Mouse (Mus musculus): ENCODE measurements around the gene Emilin3.
A peak's percentile ranks its signal among the peaks of the same experiment; 100 is the strongest.
"Not testable (repeated sequence)": the region's sequence is repeated elsewhere in the genome, so short reads cannot be mapped to it uniquely, and the experiment has no call there.

Gene Emilin3

DNA sequence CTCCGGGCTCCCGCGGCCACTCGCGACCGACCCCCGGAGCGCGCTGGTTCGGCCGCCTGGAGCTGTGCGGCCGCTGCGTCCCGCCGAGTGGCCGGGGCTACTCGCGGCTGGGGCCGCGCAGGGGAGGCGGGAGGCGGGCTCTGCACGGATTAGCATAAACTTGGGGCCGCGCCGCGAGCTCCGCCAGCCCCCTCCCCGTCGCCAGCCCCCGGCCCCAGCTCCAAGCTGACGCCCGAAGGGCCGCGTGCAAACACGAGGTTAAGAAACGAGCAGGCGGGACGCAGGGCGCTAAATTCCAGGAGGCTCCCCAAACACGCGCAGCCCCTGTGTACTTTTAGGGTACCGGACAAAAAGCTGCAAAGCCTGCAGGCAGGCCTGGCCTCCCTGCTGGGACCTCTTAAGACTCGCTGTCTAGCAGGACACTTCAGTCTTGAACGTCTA lies at the start of gene Emilin3:
TSS of gene Emilin3 (minus strand) at position 98 of the 441 bp plus-strand sequence.
- peak in 1 of 2 experiments; percentile 11 for DNase-seq

- peak; percentile 50 to 73 for DNase-seq
These were observed 49.0 kb upstream of the Emilin3 start for GRCm38 (mm10) chr2:160960956-160961646.

GRCm38 (mm10) chr2:160959901-160960300 lies 47.8 kb upstream of the Emilin3 start:
- DNase-seq: no peak

- DNase-seq: peak; percentile 60 to 85
These were observed 46.6 kb upstream of the Emilin3 start for GRCm38 (mm10) chr2:160958737-160959136.

DNA sequence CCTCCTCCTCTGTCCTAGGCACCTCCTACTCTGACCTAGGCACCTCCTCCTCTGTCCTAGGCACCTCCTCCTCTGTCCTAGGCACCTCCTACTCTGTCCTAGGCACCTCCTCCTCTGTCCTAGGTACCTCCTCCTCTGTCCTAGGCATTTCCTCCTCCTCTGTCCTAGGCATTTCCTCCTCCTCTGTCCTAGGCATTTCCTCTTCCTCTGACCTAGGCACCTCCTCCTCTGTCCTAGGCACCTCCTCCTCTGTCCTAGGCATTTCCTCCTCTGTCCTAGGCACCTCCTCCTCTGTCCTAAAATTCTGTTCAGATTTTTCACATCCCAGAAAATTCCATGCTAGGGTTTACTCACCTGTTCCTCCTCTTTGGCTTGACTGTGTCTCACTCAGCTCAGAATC lies 45.7 kb upstream of the Emilin3 start:
- DNase-seq: not testable (repeated sequence)

- not testable (repeated sequence) for DNase-seq
These were observed 45.2 kb upstream of the Emilin3 start for GRCm38 (mm10) chr2:160957307-160957706.

DNA sequence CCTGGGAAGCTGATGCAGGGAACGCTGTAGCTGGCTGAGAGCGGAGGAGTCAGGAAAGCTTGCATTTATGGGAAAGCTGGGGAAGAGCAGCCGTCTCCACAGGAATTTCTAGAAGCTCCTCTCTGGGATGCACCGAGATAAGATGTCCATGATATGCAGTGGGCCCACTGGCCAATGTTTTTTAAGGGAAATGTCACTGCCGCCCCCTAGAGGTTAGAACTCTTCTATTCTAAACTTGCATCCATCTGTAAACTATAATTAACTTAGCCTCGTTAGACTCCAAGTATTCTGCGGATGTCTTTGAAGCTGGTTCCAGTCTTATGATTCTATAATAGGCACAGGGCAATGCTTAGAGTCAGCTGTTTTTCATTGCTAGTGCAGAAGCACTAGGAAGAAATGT lies 43.2 kb upstream of the Emilin3 start:
- DNase-seq: peak in 1 of 2 experiments; percentile 38

GRCm38 (mm10) chr2:160954541-160954940 lies 42.4 kb upstream of the Emilin3 start:
- no peak for DNase-seq

- no peak for DNase-seq
These were observed 41.2 kb upstream of the Emilin3 start for GRCm38 (mm10) chr2:160953131-160953873.

GRCm38 (mm10) chr2:160951595-160951994 lies 39.5 kb upstream of the Emilin3 start:
- DNase-seq: no peak

- no peak for DNase-seq
These were observed 30.3 kb upstream of the Emilin3 start for GRCm38 (mm10) chr2:160942443-160942842.

DNA sequence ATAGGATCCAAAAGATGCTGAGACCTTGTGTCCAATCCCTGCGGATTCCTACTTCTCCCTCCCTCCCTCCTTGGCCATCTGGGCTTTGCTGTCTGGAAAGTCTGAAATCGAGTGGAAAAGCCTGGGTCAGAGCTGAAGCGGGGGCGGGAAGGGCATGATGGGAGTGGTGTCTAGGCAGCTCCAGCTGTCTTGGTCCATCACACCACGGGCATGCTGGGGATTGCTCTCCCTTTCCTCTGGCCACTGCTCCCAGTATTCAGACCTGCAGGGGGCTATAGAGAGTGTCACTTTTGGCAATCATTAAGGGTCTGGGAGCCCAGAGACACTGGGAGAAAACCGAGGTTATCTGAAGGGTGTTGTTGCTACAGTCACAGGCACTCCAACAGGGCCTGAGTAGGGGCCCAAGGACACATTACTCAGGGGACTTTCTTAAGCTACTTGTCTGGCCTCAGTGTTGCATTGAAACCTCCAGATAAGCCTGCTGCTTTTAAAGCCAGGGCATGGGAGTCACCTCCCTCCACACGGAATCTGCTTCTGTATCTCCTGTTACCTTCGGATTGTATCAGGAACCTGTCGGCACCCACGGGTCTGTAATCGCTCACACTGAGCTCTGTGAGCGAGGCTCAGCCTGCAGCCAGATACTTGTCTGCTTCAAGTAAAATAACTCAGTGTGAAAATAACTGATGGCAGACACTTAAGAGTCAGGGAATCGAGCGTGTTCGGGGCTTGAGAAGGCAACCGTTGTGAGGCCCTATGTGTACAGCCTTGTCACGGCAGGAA lies 29.0 kb upstream of the Emilin3 start:
- no peak for DNase-seq

DNA sequence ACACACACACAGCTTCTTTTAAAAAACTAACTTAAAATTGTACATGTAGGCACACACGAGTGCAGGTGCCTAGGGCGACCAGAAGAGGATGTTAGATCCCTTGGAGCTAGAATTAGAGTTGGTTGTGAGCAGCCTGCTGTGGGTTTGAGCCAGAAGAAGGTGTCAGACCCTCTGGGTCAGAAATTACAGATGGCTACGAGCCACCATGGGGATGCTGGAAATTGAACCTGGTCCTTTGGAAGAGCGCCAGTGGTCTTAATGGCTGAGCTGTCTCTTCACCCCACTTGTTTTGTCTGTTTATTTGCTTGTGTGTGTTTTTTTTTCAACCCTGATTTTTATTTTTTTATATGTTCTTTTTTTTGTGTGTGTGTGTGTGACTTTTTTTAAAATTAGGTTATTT lies 22.3 kb upstream of the Emilin3 start:
- no peak for DNase-seq

GRCm38 (mm10) chr2:160933890-160934289 lies 21.8 kb upstream of the Emilin3 start:
- no peak for DNase-seq

DNA sequence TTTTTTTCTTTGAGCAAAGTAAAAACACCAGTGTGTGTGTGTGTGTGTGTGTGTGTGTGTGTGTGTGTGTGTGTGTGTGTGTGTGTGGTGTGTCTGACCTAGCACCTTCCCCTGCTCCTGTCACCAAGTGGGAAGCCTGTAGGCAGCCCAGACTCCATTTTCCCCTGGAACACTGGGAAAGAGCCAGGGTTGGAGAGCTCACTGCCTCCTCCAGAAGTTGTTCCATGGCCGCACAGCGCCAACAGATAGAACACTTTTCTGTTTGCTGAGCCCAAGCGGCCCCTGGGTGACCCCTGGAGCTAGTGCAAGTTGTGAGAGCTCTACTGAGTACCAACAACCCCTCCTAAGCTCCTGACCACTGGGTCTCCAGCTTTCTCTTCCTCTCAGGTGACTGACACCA lies 20.9 kb upstream of the Emilin3 start:
- no peak for DNase-seq

GRCm38 (mm10) chr2:160932325-160932724 lies 20.2 kb upstream of the Emilin3 start:
- no peak for DNase-seq

DNA sequence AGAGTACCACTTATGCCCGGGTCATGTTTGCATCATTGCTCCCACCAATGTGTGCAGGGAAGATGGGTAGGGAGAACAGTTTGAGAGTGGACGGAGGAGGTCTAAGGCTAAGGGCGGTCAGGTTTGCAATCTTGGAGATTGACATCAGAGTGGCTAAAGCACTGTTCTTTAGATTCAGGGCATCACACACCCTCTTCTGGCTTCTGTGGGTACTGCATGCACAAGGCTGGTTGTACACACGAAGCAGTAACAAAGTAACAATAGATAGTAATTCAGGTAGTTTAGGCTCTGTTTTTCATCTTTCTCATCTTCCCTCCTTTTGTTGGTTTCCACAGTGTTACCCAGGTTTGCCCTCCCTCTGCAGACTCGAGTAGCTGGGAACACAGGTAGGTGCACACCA lies 19.2 kb upstream of the Emilin3 start:
- no peak for DNase-seq

- DNase-seq: no peak
These were observed 13.1 kb upstream of the Emilin3 start for GRCm38 (mm10) chr2:160925203-160925602.

DNA sequence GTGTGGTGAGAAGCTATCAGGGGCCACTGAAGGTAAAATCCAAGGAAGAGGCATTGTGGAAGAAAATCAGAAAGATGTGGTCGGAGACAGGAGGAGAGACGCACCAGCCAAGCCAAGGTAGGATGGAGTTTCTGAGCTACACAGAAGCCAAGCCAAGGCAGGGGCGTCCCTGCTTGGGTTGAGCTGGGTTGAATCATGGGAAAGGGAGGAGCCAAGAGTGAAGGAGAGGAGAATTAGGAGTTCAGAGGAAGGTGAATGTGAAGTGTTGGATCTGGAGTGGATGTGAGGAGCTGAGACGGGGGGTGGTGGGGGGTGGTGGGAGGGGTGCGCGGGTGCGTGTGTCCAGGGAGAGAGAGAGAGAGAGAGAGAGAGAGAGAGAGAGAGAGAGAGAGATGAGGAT lies 9.2 kb upstream of the Emilin3 start:
- no peak for DNase-seq

GRCm38 (mm10) chr2:160918930-160919215 lies 6.7 kb upstream of the Emilin3 start:
- no peak for DNase-seq

- DNase-seq: no peak
These were observed 6.2 kb upstream of the Emilin3 start for GRCm38 (mm10) chr2:160918154-160918929.

DNA sequence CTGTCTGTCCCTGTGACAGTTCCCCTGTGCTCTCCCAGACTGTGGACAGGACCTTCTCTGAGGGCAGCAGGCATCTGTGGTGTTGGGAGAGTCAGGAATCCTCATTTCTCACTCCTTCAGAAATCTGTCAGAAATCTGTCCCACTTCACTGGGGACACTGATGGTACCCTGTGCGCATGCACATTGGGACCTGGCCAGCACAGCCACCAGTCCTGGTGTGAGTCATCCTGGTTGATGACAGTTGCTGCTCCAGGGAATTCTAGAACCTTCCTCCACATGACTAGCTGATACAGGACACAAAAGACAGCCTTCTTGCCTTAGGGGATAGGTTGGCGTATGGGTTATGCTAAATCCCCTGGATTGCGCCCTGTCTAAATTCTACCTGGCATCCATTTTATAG lies 5.2 kb upstream of the Emilin3 start:
- no peak for DNase-seq

GRCm38 (mm10) chr2:160916714-160917113 lies 4.6 kb upstream of the Emilin3 start:
- no peak for DNase-seq

All from kidney, postnatal 36 days (tissue).